Mouse (Mus musculus) adrenal gland, postnatal 36 days (tissue): ENCODE measurements at regions not wholly inside any gene's neighbourhood (a gene's known extent, or its start where the extent isn't known, plus 50 kb on each side); places are given as distances from the start of the nearest gene placed in this dataset.
"Not testable (repeated sequence)": the region's sequence is repeated elsewhere in the genome, so short reads cannot be mapped to it uniquely, and the experiment has no call there.

Experiments
- DNase-seq, 2 experiments: peaks; one replicate each; pipeline ENCODE4 v3.0.0; 2021; ENCODE audit warnings: mixed read lengths in 1 of 2

DNA sequence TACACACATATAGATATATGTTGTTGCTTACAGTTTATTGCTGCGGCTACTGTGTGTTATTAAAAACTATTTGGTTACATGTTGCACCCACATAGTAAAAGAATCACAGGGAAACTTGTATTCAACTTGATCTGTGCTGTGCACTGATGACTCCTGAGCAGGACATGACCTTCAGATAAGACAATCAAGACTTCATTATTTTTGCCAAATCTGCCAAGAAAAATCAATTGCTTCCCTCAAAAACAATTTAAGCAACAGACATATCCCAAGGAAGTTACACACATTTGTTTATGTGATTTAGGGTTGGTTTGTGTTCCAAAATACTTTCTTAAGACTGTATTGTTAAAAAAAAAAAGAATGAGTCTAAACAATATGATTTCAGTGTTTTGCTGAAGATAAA is 114.7 kb upstream of the Emcn start:
- DNase-seq, result no peak

DNA sequence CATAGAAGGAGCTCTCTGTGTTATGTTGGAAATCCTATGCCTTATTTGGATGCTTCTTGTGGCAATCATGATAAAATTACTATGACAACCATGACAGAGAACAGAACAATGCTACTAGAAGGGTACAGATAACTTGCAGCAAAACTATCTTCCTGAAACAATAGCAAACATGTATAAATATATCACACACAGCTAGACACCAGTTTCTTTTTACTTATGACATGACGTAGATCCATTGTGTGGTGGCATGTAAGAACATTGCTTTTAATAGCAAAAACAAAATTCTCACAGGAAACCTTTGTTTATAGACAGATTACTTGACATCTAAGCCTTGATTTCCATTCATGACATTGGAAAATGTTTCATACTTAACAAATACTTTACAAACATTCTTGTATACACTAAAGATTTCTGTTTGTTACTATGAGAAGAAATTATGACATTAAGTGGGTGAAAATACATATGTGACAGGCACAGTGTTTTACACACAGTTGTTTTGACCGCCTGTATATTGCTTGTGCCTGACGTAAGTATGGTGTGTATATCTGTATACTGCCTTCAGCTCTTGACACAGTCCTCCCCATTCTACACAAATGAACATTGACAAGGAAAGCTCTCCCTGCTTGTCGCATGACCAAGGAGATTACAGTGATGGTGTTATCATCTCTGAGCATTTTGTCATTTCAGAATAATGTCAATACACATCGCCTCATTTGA is 113.6 kb upstream of the Emcn start:
- no peak for DNase-seq

DNA sequence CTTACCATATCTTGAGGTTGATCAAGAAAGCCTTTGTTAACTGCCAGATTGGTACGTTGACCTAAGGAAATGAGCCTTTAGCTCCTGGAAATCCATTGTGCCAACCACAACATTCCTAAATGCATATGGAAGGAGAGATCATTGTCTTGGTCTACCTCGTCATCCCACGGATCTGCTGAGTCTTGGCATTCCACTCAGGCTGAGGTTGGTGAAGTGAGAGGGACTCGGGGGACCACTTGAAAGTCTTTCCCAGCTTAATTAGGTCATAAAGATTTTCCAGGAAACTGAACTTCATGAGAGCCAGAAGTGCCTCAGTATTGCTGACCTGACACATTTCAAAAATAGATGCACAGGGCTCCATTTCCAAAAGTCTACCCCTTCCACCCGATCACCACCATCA is 112.5 kb upstream of the Emcn start:
- no peak for DNase-seq

- DNase-seq, result peak in 1 of 2 experiments; percentile 1
These were observed 98.0 kb upstream of the Emcn start for GRCm38 (mm10) chr3:137242877-137243276.

DNA sequence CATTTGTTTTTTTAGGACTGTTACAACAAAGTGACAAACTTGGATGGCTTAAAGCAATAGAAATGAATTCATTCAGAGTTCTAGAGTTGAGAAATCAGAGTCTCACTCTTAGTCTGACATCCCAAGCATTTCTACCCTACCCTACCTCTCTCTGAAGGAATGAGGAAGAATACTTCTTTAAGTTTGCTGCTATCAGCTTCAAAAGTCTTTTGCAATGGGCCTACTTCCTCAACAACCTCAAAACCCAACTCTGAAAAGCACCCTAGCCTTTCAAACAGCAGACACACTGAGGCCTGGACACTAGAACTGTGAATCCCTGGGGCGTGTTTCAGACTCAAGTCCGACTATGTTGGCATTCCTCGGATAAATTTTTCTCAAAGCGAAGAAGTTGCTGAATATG is 77.0 kb upstream of the Emcn start:
- no peak for DNase-seq

- no peak for DNase-seq
These were observed 73.1 kb upstream of the Emcn start for GRCm38 (mm10) chr3:137267752-137268151.

DNA sequence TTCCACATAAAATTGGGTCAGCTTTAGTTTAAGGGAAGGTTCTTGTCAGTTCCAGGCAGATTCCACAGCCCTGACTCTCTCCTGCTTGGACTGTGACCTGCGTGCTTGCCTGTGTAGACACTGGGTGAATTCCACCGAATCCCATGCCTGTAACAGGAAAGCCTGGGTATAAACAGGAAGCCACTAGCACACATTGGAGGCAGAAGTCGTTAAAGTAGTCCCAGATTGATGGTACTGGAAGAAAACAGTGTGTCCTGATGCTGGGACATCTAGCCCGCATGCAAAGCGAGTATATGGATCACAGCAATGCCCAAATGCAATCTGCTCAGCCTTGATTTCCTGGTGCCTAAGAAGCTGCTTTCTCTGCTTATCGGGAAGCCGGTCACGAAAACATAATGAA is 65.4 kb upstream of the Emcn start:
- peak in 1 of 2 experiments; percentile 3 for DNase-seq

GRCm38 (mm10) chr3:137279284-137279683 is 61.6 kb upstream of the Emcn start:
- DNase-seq, result no peak

DNA sequence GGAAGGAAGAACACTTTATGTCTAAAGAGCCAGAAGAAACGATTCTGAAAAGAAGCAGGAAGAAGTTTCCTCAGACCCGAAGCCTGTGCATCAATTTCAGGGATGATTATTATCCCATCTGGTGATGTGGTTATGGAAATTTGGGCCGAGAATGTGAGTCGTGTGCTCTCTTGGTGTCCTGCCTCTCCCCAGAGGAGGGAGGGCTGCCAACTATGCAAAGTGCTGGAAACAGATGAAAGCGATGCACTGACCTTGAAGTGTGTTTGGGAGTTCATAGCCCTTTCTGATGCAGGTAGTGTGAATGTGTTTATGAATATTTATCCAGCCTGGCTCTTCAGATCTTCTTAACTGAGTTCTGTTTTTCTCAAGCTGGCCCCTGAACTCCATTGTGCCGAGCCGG is 59.8 kb upstream of the Emcn start:
- peak in 1 of 2 experiments; percentile 11 for DNase-seq

GRCm38 (mm10) chr3:137287558-137287957 is 53.3 kb upstream of the Emcn start:
- DNase-seq, result not testable (repeated sequence)

DNA sequence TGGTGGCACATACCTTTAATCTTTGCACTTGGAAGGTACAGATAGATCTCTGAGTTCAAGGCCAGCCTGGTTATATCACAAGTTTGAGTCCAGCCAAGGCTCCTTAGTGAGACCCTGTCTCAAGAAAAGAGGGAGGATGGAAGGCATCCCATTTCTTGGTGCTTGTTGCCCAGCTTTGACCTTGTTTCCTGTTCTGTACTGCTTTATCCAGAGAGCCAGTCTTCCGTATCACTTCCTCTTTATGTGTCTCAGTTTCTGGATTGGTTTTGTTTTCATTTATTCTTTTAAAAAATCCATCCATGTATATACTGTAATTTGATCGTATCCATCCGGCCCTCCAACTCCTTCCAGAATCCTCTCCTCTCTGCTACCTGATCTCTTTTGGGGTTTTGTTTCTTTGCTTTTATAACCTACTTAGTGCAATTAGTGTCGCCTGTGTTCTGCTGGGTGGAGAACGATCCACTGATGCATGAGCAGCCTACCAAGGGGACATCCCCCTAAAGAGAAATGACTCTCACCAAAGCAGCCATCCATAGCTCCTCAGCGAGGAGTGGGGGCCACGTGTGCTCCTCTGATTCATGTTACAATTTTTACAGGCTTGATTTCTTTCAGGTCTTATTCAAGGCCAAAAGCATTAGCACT is 52.4 kb upstream of the Emcn start:
- DNase-seq, result no peak

GRCm38 (mm10) chr3:137288943-137289682 is 51.8 kb upstream of the Emcn start:
- no peak for DNase-seq

DNA sequence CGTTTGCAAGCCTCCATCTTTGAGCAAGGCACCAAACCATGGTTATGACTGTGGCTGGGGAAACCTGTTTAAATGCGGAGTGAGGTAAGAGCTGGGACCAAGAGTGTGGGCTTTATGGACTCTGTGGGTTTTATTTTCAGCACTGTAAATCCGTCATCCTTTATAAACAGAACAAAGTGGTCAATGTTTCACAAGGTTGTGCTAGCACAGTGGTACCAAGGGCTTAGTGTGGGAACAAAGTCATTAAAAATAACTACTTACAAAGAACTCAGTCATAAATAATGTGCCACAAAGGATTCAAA is 51.2 kb upstream of the Emcn start:
- no peak for DNase-seq
